Mouse (Mus musculus): ENCODE measurements around the gene Gtf2h1.

DNA sequence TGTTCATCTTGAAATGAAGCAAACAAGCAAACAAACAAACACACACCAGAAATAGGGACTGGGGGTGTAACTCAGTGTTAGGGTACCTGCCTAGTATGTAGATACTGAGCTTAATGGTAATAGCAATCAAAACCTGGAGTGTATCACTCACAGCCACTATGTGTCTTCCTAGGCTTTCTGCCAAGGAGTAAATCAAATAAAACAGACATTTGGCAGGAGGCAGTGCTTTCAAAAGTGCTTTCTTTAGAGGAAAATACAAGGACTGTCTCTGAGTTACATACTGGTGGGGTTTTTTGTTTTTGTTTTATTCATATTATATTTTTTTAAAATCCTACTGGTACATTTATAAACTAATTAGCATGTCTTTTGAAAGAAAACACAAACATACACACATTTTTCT is 28.5 kb upstream of the Gtf2h1 start:
- TF ChIP-seq HCFC1 (IDR thresholded peaks at IDR 0.05; ENCODE audit: borderline replicate concordance, insufficient read depth, low read length) (no peak), MAFK (IDR thresholded peaks at IDR 0.05; ENCODE audit: insufficient read depth, low read depth, low read length) (no peak), CHD2 (IDR thresholded peaks at IDR 0.05; ENCODE audit: low read depth, low read length) (no peak), ZNF384 (IDR thresholded peaks at IDR 0.05; ENCODE audit: low read depth, low read length) (no peak), ZC3H11A (IDR thresholded peaks at IDR 0.05; ENCODE audit: borderline replicate concordance, low read depth, low read length) (no peak)
